Mouse (Mus musculus): Measurements from ENCODE around the gene Naglu. TPM values are rescaled to one million over a fixed set of nuclear protein-coding genes. Genes with fewer than 3 reads are reported as not detected.
"Not testable (repeated sequence)": the region's sequence is repeated elsewhere in the genome, so short reads cannot be mapped to it uniquely, and the experiment has no call there.

Naglu gene
- polyA plus RNA-seq, 1 experiment from 2014 or later = 10.0 TPM

DNA sequence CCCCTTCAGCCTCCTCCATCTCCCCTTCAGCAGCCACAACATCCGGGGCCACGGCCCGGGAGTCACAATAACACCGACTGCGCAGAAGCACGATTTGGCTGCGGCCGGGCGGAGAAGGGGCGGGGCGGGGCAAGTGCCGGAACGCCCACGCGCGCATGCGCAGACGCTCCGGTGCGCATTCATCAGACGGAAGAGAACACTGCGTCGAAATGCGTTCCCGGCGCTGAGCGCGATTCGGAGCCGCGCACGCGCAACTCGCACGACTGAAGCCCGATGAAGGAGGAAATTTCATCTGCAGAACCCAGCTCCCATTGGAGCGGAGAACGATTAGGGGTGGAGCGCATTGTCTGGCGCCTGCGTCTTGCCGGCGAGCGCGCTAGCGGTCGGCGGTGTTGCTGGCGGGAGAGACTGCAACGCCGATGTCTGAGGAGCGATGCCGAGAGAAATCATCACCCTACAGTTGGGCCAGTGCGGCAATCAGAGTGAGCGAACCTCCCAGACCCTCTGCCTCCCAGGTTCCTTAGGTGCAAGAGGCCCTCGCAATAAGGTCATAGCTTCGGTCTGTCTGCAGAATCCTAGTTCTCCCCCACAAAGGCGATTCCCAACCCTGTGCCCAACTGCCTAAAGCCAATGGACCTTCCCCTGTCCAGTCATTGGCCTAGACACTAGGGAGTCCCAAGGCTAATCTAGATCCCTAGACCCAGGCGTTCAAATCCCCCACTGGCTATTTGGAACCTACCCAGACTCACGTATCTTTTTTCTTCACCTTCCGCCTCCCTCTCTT, 50.1 kb downstream of the Naglu start, which contains the start of the genes Retreg3 and Tubg1:
Gene Retreg3, minus strand, starts transcription at position 133 of the 784 bp plus-strand sequence.
Gene Tubg1, plus strand, starts transcription at position 178 of the 784 bp plus-strand sequence.
- WGBS = under 1% methylated on average over 61 of the region's 61 CpGs
- H3K4me3 ChIP-seq = peak within 1 kb of the TSS; percentile 96
- peaks cover 40% of the 10 kb centered on the region for H3K4me1 ChIP-seq
- peak; percentile 100 for DNase-seq (ENCODE audit: low spot score)
- no peaks in the 10 kb centered on the region for H3K9me3 ChIP-seq (replicated peaks)
- H3K36me3 ChIP-seq = peaks cover 50% of the 10 kb centered on the region
- H3K27ac ChIP-seq (replicated peaks) = peak within 1 kb of the TSS; percentile 95
- no peaks in the 10 kb centered on the region for H3K27me3 ChIP-seq (ENCODE audit: low read depth, poor library complexity, severe bottlenecking)

DNA sequence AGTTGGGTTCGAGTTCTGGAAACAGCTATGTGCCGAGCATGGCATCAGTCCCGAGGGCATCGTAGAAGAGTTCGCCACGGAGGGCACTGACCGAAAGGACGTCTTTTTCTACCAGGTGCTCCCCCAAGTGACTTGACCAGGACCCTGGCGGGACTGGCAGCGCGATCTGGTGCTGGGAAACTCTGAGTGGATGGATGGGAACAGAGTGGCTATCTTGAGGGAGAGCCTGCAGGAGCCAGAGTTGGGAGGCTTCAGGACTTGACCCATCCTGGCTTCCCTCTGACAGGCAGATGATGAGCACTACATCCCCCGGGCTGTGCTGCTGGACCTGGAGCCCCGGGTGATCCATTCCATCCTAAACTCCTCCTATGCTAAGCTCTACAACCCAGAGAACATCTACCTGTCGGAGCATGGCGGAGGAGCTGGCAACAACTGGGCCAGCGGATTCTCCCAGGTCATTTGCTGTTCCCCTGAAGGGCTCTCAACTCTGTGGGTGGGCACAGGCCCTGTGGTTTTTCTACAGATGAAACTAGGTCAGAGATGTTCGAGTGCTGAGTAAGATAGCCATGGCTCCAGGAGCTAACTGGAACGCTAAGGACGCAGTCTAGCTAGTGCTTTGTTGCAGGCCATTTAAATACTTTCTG, 50.9 kb downstream of the Naglu start:
- peak overlapping the region; percentile 95 for H3K27ac ChIP-seq (replicated peaks)
- H3K4me3 ChIP-seq = peak overlapping the region; percentile 96
- H3K36me3 ChIP-seq = peaks cover 56% of the 10 kb centered on the region
- peaks cover 38% of the 10 kb centered on the region for H3K4me1 ChIP-seq
- H3K9me3 ChIP-seq (replicated peaks) = no peaks in the 10 kb centered on the region
- no peaks in the 10 kb centered on the region for H3K27me3 ChIP-seq (ENCODE audit: low read depth, poor library complexity, severe bottlenecking)
- DNase-seq (ENCODE audit: low spot score) = no peak
- WGBS = 31% methylated on average over 19 of the region's 19 CpGs

DNA sequence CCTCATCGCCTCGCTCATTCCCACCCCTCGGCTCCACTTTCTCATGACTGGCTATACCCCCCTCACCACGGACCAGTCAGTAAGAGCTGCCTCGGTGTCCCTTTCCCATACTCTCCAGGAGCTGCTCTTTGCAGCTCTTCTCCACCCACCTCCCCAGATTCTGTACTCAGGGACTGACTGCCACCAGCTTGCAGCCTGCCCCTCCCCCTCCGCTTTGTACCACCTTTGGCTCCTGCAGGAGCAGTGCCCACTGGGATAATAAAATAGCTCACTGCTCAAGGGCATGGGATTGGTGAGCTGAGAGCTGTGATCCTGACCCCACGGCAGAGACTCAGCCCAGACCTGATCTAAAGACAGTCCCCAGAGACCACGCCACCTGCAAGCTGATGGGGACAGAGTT, 54.7 kb downstream of the Naglu start:
- DNase-seq (ENCODE audit: low spot score); H3K4me3 ChIP-seq; H3K27me3 ChIP-seq (ENCODE audit: low read depth, poor library complexity, severe bottlenecking); H3K27ac ChIP-seq (replicated peaks): not testable (repeated sequence)
- H3K36me3 ChIP-seq = peaks cover 62% of the 10 kb centered on the region
- H3K4me1 ChIP-seq = peaks cover 15% of the 10 kb centered on the region
- 98% methylated on average over 8 of the region's 8 CpGs for WGBS
- H3K9me3 ChIP-seq (replicated peaks) = peaks cover 10% of the 10 kb centered on the region; the same call in 1 of the 2 replicates

DNA sequence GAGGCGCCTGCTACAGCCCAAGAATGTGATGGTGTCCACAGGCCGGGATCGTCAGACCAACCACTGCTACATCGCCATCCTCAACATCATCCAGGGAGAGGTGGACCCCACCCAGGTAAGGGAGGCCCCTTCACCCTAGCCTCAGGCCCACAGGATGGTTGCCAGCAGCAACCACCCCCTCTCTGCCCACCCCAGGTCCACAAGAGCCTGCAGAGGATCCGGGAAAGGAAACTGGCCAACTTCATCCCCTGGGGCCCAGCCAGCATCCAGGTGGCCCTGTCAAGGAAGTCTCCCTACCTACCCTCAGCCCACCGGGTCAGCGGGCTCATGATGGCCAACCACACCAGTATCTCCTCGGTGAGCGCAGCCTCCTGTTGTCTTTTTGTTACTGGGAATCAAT, 55.2 kb downstream of the Naglu start:
- H3K4me3 ChIP-seq; DNase-seq (ENCODE audit: low spot score); H3K27ac ChIP-seq (replicated peaks); H3K27me3 ChIP-seq (ENCODE audit: low read depth, poor library complexity, severe bottlenecking): not testable (repeated sequence)
- WGBS = 94% methylated on average over 9 of the region's 9 CpGs
- peaks cover 10% of the 10 kb centered on the region; the same call in 1 of the 2 replicates for H3K9me3 ChIP-seq (replicated peaks)
- peaks cover 15% of the 10 kb centered on the region for H3K4me1 ChIP-seq
- peaks cover 62% of the 10 kb centered on the region for H3K36me3 ChIP-seq

DNA sequence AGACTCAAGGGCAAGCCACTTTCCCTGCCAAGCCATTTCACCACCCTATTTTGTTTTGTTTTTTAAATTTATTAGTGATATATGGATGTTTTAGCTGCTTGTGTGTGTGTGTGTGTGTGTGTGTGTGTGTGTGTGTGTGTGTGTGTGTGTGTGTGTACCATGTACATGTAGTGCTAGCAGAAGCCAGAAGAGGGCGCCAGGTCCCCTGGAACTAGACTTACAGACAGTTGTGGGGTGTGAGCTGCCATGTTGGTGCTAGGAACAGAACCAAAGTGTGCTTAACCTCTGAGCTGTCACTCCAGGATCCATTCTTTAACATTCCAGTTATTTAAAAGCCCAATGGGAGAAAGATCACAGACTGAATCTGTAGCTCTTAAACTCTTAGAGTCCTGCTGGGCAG, 57.3 kb downstream of the Naglu start:
- WGBS = 95% methylated on average over 1 of the region's 1 CpGs
- Histone ChIP-seq H3K4me1 (no peaks in the 10 kb centered on the region), H3K36me3 (peaks cover 54% of the 10 kb centered on the region), H3K27me3 (ENCODE audit: low read depth, poor library complexity, severe bottlenecking) (no peaks in the 10 kb centered on the region), H3K4me3 (no peak overlapping the region), H3K9me3 (replicated peaks) (peaks cover 14% of the 10 kb centered on the region; the same call in 1 of the 2 replicates), H3K27ac (replicated peaks) (no peak overlapping the region)
- DNase-seq (ENCODE audit: low spot score) = no peak

Small RNA genes lying within 50 kb of the gene (microRNA-seq; reads per million reads assigned to microRNA genes)
- gene Mir6928 = 1.5 reads per million

Other genes with a start within 250 kb of the Naglu start
- gene Stat5b, start 219.3 kb upstream of the Naglu start, polyA plus RNA-seq (2016; fragmentation: Nextera tagmentation; extraction: Ambion mirVana) = 15.0 and 15.9 TPM in 2 replicates
- gene Stat5a, start 210.7 kb upstream of the Naglu start, polyA plus RNA-seq (2016; fragmentation: Nextera tagmentation; extraction: Ambion mirVana) = 1.7 TPM in 2 replicates
- 16.9 and 20.4 TPM in 2 replicates for gene Stat3, start 130.5 kb upstream of the Naglu start, polyA plus RNA-seq (2016; fragmentation: Nextera tagmentation; extraction: Ambion mirVana)
- gene Cavin1, start 99.1 kb upstream of the Naglu start, polyA plus RNA-seq (2016; fragmentation: Nextera tagmentation; extraction: Ambion mirVana) = 16.7 and 21.8 TPM in 2 replicates
- gene Atp6v0a1, start 60.6 kb upstream of the Naglu start, polyA plus RNA-seq (2016; fragmentation: Nextera tagmentation; extraction: Ambion mirVana) = 33.9 and 43.9 TPM in 2 replicates
- 0.12 TPM in 1 of 2 replicates, not detected in the other for gene Hsd17b1, start 8.4 kb downstream of the Naglu start, polyA plus RNA-seq (2016; fragmentation: Nextera tagmentation; extraction: Ambion mirVana)
- 57.5 TPM in 2 replicates for gene Coasy, start 12.6 kb downstream of the Naglu start, polyA plus RNA-seq (2016; fragmentation: Nextera tagmentation; extraction: Ambion mirVana)
- 42.7 and 49.1 TPM in 2 replicates for gene Mlx, start 17.3 kb downstream of the Naglu start, polyA plus RNA-seq (2016; fragmentation: Nextera tagmentation; extraction: Ambion mirVana)
- 74.3 and 77.3 TPM in 2 replicates for gene Psmc3ip, start 25.4 kb downstream of the Naglu start, polyA plus RNA-seq (2016; fragmentation: Nextera tagmentation; extraction: Ambion mirVana)
- gene Retreg3, start 49.9 kb downstream of the Naglu start, polyA plus RNA-seq (2016; fragmentation: Nextera tagmentation; extraction: Ambion mirVana) = 16.4 and 20.2 TPM in 2 replicates
- 131 and 135 TPM in 2 replicates for gene Tubg1, start 49.9 kb downstream of the Naglu start, polyA plus RNA-seq (2016; fragmentation: Nextera tagmentation; extraction: Ambion mirVana)
- 2.1 and 3.9 TPM in 2 replicates for gene Tubg2, start 85.9 kb downstream of the Naglu start, polyA plus RNA-seq (2016; fragmentation: Nextera tagmentation; extraction: Ambion mirVana)
- 0.28 and 0.43 TPM in 2 replicates for gene Cntnap1, start 100.5 kb downstream of the Naglu start, polyA plus RNA-seq (2016; fragmentation: Nextera tagmentation; extraction: Ambion mirVana)
- gene Plekhh3, start 101.3 kb downstream of the Naglu start, polyA plus RNA-seq (2016; fragmentation: Nextera tagmentation; extraction: Ambion mirVana) = 4.5 and 5.6 TPM in 2 replicates
- 0.17 and 0.20 TPM in 2 replicates for gene Ccr10, start 105.4 kb downstream of the Naglu start, polyA plus RNA-seq (2016; fragmentation: Nextera tagmentation; extraction: Ambion mirVana)
- gene Ezh1, start 156.5 kb downstream of the Naglu start, polyA plus RNA-seq (2016; fragmentation: Nextera tagmentation; extraction: Ambion mirVana) = 11.1 and 11.2 TPM in 2 replicates
- gene Ramp2, start 176.0 kb downstream of the Naglu start, polyA plus RNA-seq (2016; fragmentation: Nextera tagmentation; extraction: Ambion mirVana) = 64.7 and 71.5 TPM in 2 replicates
- 137 and 143 TPM in 2 replicates for gene Vps25, start 183.7 kb downstream of the Naglu start, polyA plus RNA-seq (2016; fragmentation: Nextera tagmentation; extraction: Ambion mirVana)
- 5.4 and 8.0 TPM in 2 replicates for gene Wnk4, start 190.6 kb downstream of the Naglu start, polyA plus RNA-seq (2016; fragmentation: Nextera tagmentation; extraction: Ambion mirVana)
- gene Cntd1, start 209.0 kb downstream of the Naglu start, polyA plus RNA-seq (2016; fragmentation: Nextera tagmentation; extraction: Ambion mirVana) = 1.6 and 1.8 TPM in 2 replicates
- gene Coa3, start 209.1 kb downstream of the Naglu start, polyA plus RNA-seq (2016; fragmentation: Nextera tagmentation; extraction: Ambion mirVana) = 223 and 228 TPM in 2 replicates
- gene Becn1, start 232.3 kb downstream of the Naglu start, polyA plus RNA-seq (2016; fragmentation: Nextera tagmentation; extraction: Ambion mirVana) = 152 and 162 TPM in 2 replicates
- gene Psme3, start 246.2 kb downstream of the Naglu start, polyA plus RNA-seq (2016; fragmentation: Nextera tagmentation; extraction: Ambion mirVana) = 181 and 194 TPM in 2 replicates